In the genomic region with DNA sequence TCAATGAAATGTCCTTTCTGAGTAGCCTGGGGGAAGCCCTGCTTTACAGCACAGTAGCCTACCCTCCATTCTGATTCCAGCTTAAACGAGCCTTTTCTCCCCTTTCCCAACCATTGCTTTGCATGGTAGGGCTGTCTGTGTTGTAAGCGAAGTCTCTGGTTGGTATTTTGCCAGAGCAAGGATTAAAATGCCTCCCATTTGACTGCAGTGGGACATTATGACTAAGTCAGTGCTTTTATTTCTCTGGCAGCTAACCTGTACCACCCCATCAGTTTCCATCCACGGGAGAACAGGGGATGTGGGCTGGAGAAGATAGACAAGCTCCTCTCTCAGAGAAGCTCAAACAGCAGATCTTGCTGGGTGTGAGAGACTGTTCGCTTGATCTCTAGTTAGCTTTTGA, we compare ENCODE assay signal across 23 mouse cellular contexts. TPM values are rescaled to one million over a fixed set of nuclear protein-coding genes. Genes with fewer than 3 reads are reported as not detected.
DNase-seq lines count a peak whose midpoint lies in the region; ATAC-seq and TF ChIP-seq lines count a peak whose summit lies in the region.
"Had no signal": no experiment of that assay in that cellular context is flagged by ENCODE, and none has a peak within 500 bp of the region (broad histone marks: within the 10 kb centered on the region; RNA-seq: fewer than 3 reads in every experiment).

No protein-coding gene starts in this region.

- H3K36me3 ChIP-seq in hindbrain, postnatal 0 days (ENCODE audit: insufficient read depth, low read length) = no peaks in the 10 kb centered on the region
- H3K36me3 ChIP-seq in hindbrain, embryonic 10.5 days = no peaks in the 10 kb centered on the region
- no peaks in the 10 kb centered on the region for H3K36me3 ChIP-seq in stomach, embryonic 16.5 days (ENCODE audit: control insufficient read depth, insufficient read depth, low read length)
- no peaks in the 10 kb centered on the region for H3K36me3 ChIP-seq in stomach, postnatal 0 days (ENCODE audit: control insufficient read depth, insufficient read depth, low read length)
- H3K36me3 ChIP-seq: embryonic facial prominence, embryonic 13.5 days; heart, embryonic 10.5 days; hindbrain, embryonic 15.5 days; midbrain, embryonic 12.5 days; neural tube, embryonic 15.5 days had no signal

- H3K4me1 ChIP-seq in hindbrain, postnatal 0 days (ENCODE audit: insufficient read depth, low read length) = peaks cover 15% of the 10 kb centered on the region; the same call in 1 of the 2 replicates
- peaks cover 16% of the 10 kb centered on the region; the same call in 1 of the 2 replicates for H3K4me1 ChIP-seq in hindbrain, embryonic 10.5 days (replicated peaks)
- H3K4me1 ChIP-seq in stomach, embryonic 16.5 days (ENCODE audit: control insufficient read depth, insufficient read depth, low read length) = 0 out of 2 replicates have a peak, but pooled peaks cover 4% of the 10 kb centered on the region
- H3K4me1 ChIP-seq in stomach, postnatal 0 days (replicated peaks; ENCODE audit: control insufficient read depth, insufficient read depth) = no peaks in the 10 kb centered on the region
- no peaks in the 10 kb centered on the region; the same call in 1 of the 2 replicates for H3K4me1 ChIP-seq in lung, adult 2 months (ENCODE audit: control insufficient read depth, insufficient read depth, low read length)

- TF ChIP-seq EP300 in stomach, postnatal 0 days (optimal IDR thresholded peaks at IDR 0.05) = no peak

- WGBS in hindbrain, postnatal 0 days = 46% methylated on average over 4 of the region's 4 CpGs
- WGBS in hindbrain, embryonic 10.5 days = 78% methylated on average over 4 of the region's 4 CpGs
- 53% methylated on average over 4 of the region's 4 CpGs for WGBS in stomach, embryonic 16.5 days
- WGBS in stomach, postnatal 0 days = 36% methylated on average over 4 of the region's 4 CpGs
- 69% methylated on average over 4 of the region's 4 CpGs for WGBS in lung, adult 2 months

- H3K9ac ChIP-seq in hindbrain, postnatal 0 days (replicated peaks; ENCODE audit: low read length) = no peak overlapping the region
- no peak overlapping the region for H3K9ac ChIP-seq in stomach, embryonic 16.5 days (ENCODE audit: low read length)
- no peak overlapping the region for H3K9ac ChIP-seq in stomach, postnatal 0 days (ENCODE audit: low read length)
- H3K9ac ChIP-seq: embryonic facial prominence, embryonic 13.5 days; hindbrain, embryonic 15.5 days; liver, postnatal 0 days; midbrain, embryonic 12.5 days; neural tube, embryonic 15.5 days had no signal

- no peak overlapping the region for H3K4me3 ChIP-seq in hindbrain, postnatal 0 days (ENCODE audit: low read length)
- no peak overlapping the region for H3K4me3 ChIP-seq in hindbrain, embryonic 10.5 days
- H3K4me3 ChIP-seq in stomach, embryonic 16.5 days (replicated peaks; ENCODE audit: low read length) = no peak overlapping the region
- no peak overlapping the region for H3K4me3 ChIP-seq in stomach, postnatal 0 days (ENCODE audit: low read depth, low read length)
- H3K4me3 ChIP-seq in lung, adult 2 months (replicated peaks; ENCODE audit: extremely low read depth, low read depth, low read length) = no peak overlapping the region
- H3K4me3 ChIP-seq: embryonic facial prominence, embryonic 13.5 days; heart, embryonic 10.5 days; hindbrain, embryonic 15.5 days; midbrain, embryonic 12.5 days; myocyte; neural tube, embryonic 15.5 days had no signal

- no peaks in the 10 kb centered on the region for H3K27me3 ChIP-seq in hindbrain, postnatal 0 days (ENCODE audit: insufficient read depth, low read length)
- H3K27me3 ChIP-seq in hindbrain, embryonic 10.5 days (ENCODE audit: insufficient read depth, poor library complexity, severe bottlenecking) = no peaks in the 10 kb centered on the region
- no peaks in the 10 kb centered on the region for H3K27me3 ChIP-seq in stomach, embryonic 16.5 days (ENCODE audit: control insufficient read depth, insufficient read depth, low read length)
- H3K27me3 ChIP-seq in stomach, postnatal 0 days (ENCODE audit: control insufficient read depth, insufficient read depth, low read length) = no peaks in the 10 kb centered on the region
- H3K27me3 ChIP-seq: embryonic facial prominence, embryonic 13.5 days; hindbrain, embryonic 15.5 days; midbrain, embryonic 12.5 days; neural tube, embryonic 15.5 days had no signal

- no peak for TF ChIP-seq CTCF in hindbrain, postnatal 0 days (IDR thresholded peaks at IDR 0.05; ENCODE audit: low read depth)
- TF ChIP-seq CTCF in stomach, postnatal 0 days (IDR thresholded peaks at IDR 0.05; ENCODE audit: low read depth) = no peak
- TF ChIP-seq CTCF in lung, adult 2 months (IDR thresholded peaks at IDR 0.05; ENCODE audit: insufficient read depth, low read length) = no peak

- ATAC-seq in cerebellum, adult (ENCODE audit: insufficient number of reproducible peaks, low FRiP score, low TSS enrichment) = no peak
- no peak for ATAC-seq in hindbrain, postnatal 0 days
- peak; percentile 50; the same call in 1 of the 2 replicates for ATAC-seq in stomach, embryonic 16.5 days (ENCODE audit: insufficient read depth, low FRiP score)
- no peak for ATAC-seq in stomach, postnatal 0 days (ENCODE audit: low FRiP score, low TSS enrichment)
- ATAC-seq: intestine, postnatal 0 days; liver, postnatal 0 days had no signal

- DNase-seq in cerebellum, adult 9-10 months = peak; percentile 52
- peak; percentile 43 for DNase-seq in hindbrain, postnatal 0 days (ENCODE audit: low spot score)
- DNase-seq in hindbrain, embryonic 10.5 days (ENCODE audit: low spot score) = no peak
- no peak for DNase-seq in stomach, postnatal 0 days (ENCODE audit: low spot score)
- peak; percentile 46 for DNase-seq in telencephalon, adult 2 months (ENCODE audit: low read depth, low spot score)
- no peak for DNase-seq in lung, adult 2 months
- DNase-seq: adrenal gland, postnatal 10 days; gastrocnemius, postnatal 36 days; liver; liver, postnatal 0 days; lung, postnatal 4 days; retina, postnatal 1 day; thymus, postnatal 14 days had no signal

- H3K9me3 ChIP-seq in hindbrain, postnatal 0 days (ENCODE audit: low read length) = no peaks in the 10 kb centered on the region
- H3K9me3 ChIP-seq in hindbrain, embryonic 10.5 days = no peaks in the 10 kb centered on the region
- H3K9me3 ChIP-seq in stomach, embryonic 16.5 days (replicated peaks; ENCODE audit: control insufficient read depth, low read length) = no peaks in the 10 kb centered on the region
- no peaks in the 10 kb centered on the region for H3K9me3 ChIP-seq in stomach, postnatal 0 days (ENCODE audit: control insufficient read depth, low read length)
- H3K9me3 ChIP-seq: embryonic facial prominence, embryonic 13.5 days; heart, embryonic 10.5 days; hindbrain, embryonic 15.5 days; midbrain, embryonic 12.5 days; neural tube, embryonic 15.5 days had no signal

- no peak for TF ChIP-seq POLR2A in lung, adult 2 months (IDR thresholded peaks at IDR 0.05; ENCODE audit: borderline replicate concordance, extremely low read depth, low read depth, low read length)

- no peak overlapping the region for H3K4me2 ChIP-seq in hindbrain, postnatal 0 days (ENCODE audit: low read depth, low read length)
- no peak overlapping the region for H3K4me2 ChIP-seq in stomach, embryonic 16.5 days (ENCODE audit: low read depth, low read length)
- H3K4me2 ChIP-seq in stomach, postnatal 0 days (replicated peaks; ENCODE audit: low read depth) = no peak overlapping the region
- H3K4me2 ChIP-seq: embryonic facial prominence, embryonic 13.5 days; hindbrain, embryonic 15.5 days; midbrain, embryonic 12.5 days; neural tube, embryonic 15.5 days had no signal

- H3K27ac ChIP-seq in hindbrain, postnatal 0 days = peak overlapping the region; percentile 15; the same call in 1 of the 2 replicates
- H3K27ac ChIP-seq in hindbrain, embryonic 10.5 days = no peak overlapping the region
- no peak overlapping the region for H3K27ac ChIP-seq in stomach, embryonic 16.5 days (ENCODE audit: low read length)
- H3K27ac ChIP-seq in stomach, postnatal 0 days (replicated peaks) = no peak overlapping the region
- H3K27ac ChIP-seq: embryonic facial prominence, embryonic 13.5 days; heart, embryonic 10.5 days; hindbrain, embryonic 15.5 days; kidney, postnatal 0 days; midbrain, embryonic 12.5 days; neural tube, embryonic 15.5 days had no signal

RNA-seq across cellular contexts. Expression of gene Ift57, which starts 24.2 kb away (rescaled TPM):
- total RNA-seq in hindbrain, postnatal 0 days (2014; rRNA removed) = 10.0 and 11.0 TPM in 2 replicates
- 46.2 and 51.9 TPM in 2 replicates for polyA plus RNA-seq in hindbrain, postnatal 0 days (2015; fragmentation: Nextera tagmentation; extraction: Ambion mirVana)
- 24.7 and 31.2 TPM in 2 replicates for polyA plus RNA-seq in hindbrain, embryonic 10.5 days (2016; fragmentation: Nextera tagmentation; extraction: Ambion mirVana)
- polyA plus RNA-seq in stomach, embryonic 16.5 days (2015; fragmentation: Nextera tagmentation; extraction: Ambion mirVana) = 15.8 and 19.5 TPM in 2 replicates
- polyA plus RNA-seq in stomach, postnatal 0 days (2015; fragmentation: Nextera tagmentation; extraction: Ambion mirVana) = 11.9 and 13.8 TPM in 2 replicates
- polyA plus RNA-seq in lung, adult 2 months (2012; rRNA removed) = 4.5 and 5.8 TPM in 2 replicates

Comparison
In these comparisons a context has a peak if more than half of its experiments do, and no peak if none do; other contexts are left out.
1. DNase-seq: peak in cerebellum, adult 9-10 months (single experiment), hindbrain, postnatal 0 days (single experiment) and telencephalon, adult 2 months (single experiment); none in hindbrain, embryonic 10.5 days (single experiment), stomach, postnatal 0 days (single experiment) and lung, adult 2 months (single experiment).